Mouse (Mus musculus) thymus, adult 2 months (tissue): ENCODE results near the gene Lin7a. TPM values are rescaled to one million over a fixed set of nuclear protein-coding genes. Genes with fewer than 3 reads are reported as not detected.

Source experiments
- DNase-seq: peaks from one replicate; pipeline ENCODE4 v3.0.0; 2021
- H3K27ac ChIP-seq: fragments of 200-500 bp; 2 replicates; pipeline ENCODE4 v1.5.1; 2012; ENCODE audit warnings: low read length, control low read depth; ENCODE audit not compliant: control insufficient read depth, insufficient read depth
- H3K27me3 ChIP-seq: fragments of 200-500 bp; 2 replicates; pipeline ENCODE4 v1.6.1; 2012; ENCODE audit warnings: mild to moderate bottlenecking, low read length, moderate library complexity, mixed read lengths; ENCODE audit not compliant: control insufficient read depth, insufficient read depth
- H3K36me3 ChIP-seq: fragments of 200-500 bp; 2 replicates; pipeline ENCODE4 v1.6.1; 2012; ENCODE audit warnings: mild to moderate bottlenecking, low read length, moderate library complexity; ENCODE audit not compliant: control insufficient read depth, insufficient read depth
- H3K4me1 ChIP-seq: fragments of 200-500 bp; replicated peaks from 2 replicates; pipeline ENCODE4 v1.6.1; 2012; ENCODE audit warnings: low read length; ENCODE audit not compliant: control insufficient read depth, insufficient read depth
- H3K4me3 ChIP-seq: fragments of 200-500 bp; 2 replicates; pipeline ENCODE4 v1.5.1; 2012; ENCODE audit warnings: mild to moderate bottlenecking, low read length, control low read depth, moderate library complexity; ENCODE audit not compliant: control insufficient read depth, insufficient read depth
- CTCF ChIP-seq: fragments of 200-500 bp; IDR thresholded peaks from 2 replicates; pipeline ENCODE4 v1.5.1; 2012; ENCODE audit warnings: mild to moderate bottlenecking, control low read depth, low read length, moderate library complexity, borderline replicate concordance; ENCODE audit not compliant: control insufficient read depth, poor library complexity, insufficient read depth; ENCODE audit errors: extremely low read depth
- POLR2A ChIP-seq: fragments of 200-500 bp; IDR thresholded peaks from 2 replicates; pipeline ENCODE4 v1.6.1; 2012; ENCODE audit warnings: mild to moderate bottlenecking, low read length, control low read depth, moderate library complexity; ENCODE audit not compliant: control insufficient read depth, poor library complexity, insufficient read depth; ENCODE audit errors: extremely low read depth
- WGBS: fragments of 180-500 bp; shearing (Covaris S2); methylation state at CpG from one replicate; pipeline ENCODE4 v1.1.7; 2018; 5-methylcytosine and 5-hydroxymethylcytosine counted together
- polyA plus RNA-seq: library from polyadenylated mRNA; depleted of rRNA; stranded (reverse); fragments of >200 nt; gene quantifications from 2 replicates; pipeline ENCODE4 v1.2.3, GENCODE M21; 2012

Lin7a gene
- polyA plus RNA-seq, 1 experiment = not detected

- TF ChIP-seq POLR2A (no peak), CTCF (no peak)
- 84% methylated on average over 6 of the region's 6 CpGs for WGBS
Measured at GRCm38 (mm10) chr10:107351696-107352485, 80.4 kb downstream of the Lin7a start.

GRCm38 (mm10) chr10:107353483-107353882, 82.0 kb downstream of the Lin7a start:
- no peak for DNase-seq
- Histone ChIP-seq H3K27me3 (no peaks in the 10 kb centered on the region), H3K27ac (no peak overlapping the region), H3K36me3 (no peaks in the 10 kb centered on the region), H3K4me3 (no peak overlapping the region), H3K4me1 (no peaks in the 10 kb centered on the region)
- WGBS = 83% methylated on average over 3 of the region's 3 CpGs
- TF ChIP-seq CTCF = no peak
- no peak for TF ChIP-seq POLR2A

More at GRCm38 (mm10) chr10:107351696-107352485, 80.4 kb downstream of the Lin7a start:
- Histone ChIP-seq H3K27me3 (no peaks in the 10 kb centered on the region), H3K36me3 (no peaks in the 10 kb centered on the region), H3K4me1 (no peaks in the 10 kb centered on the region), H3K27ac (no peak overlapping the region), H3K4me3 (no peak overlapping the region)
- no peak for DNase-seq

- no peaks in the 10 kb centered on the region for H3K4me1 ChIP-seq
- H3K27me3 ChIP-seq = no peaks in the 10 kb centered on the region
- TF ChIP-seq CTCF = no peak
- no peaks in the 10 kb centered on the region for H3K36me3 ChIP-seq
- WGBS = 89% methylated on average over 6 of the region's 6 CpGs
- H3K27ac ChIP-seq = no peak overlapping the region
- H3K4me3 ChIP-seq = no peak overlapping the region
- no peak for DNase-seq
Measured at GRCm38 (mm10) chr10:107358443-107359040, 87.1 kb downstream of the Lin7a start.

GRCm38 (mm10) chr10:107359296-107359695, 87.8 kb downstream of the Lin7a start:
- no peaks in the 10 kb centered on the region for H3K36me3 ChIP-seq
- no peak overlapping the region for H3K4me3 ChIP-seq
- DNase-seq = no peak
- no peaks in the 10 kb centered on the region for H3K27me3 ChIP-seq
- H3K27ac ChIP-seq = no peak overlapping the region
- no peaks in the 10 kb centered on the region for H3K4me1 ChIP-seq
- no peak for TF ChIP-seq POLR2A
- TF ChIP-seq CTCF = no peak

- TF ChIP-seq POLR2A = no peak
- TF ChIP-seq CTCF = no peak
- no peak overlapping the region for H3K27ac ChIP-seq
- H3K4me3 ChIP-seq = no peak overlapping the region
- H3K36me3 ChIP-seq = no peaks in the 10 kb centered on the region
- no peak for DNase-seq
- WGBS = 65% methylated on average over 4 of the region's 4 CpGs
- no peaks in the 10 kb centered on the region for H3K27me3 ChIP-seq
- no peaks in the 10 kb centered on the region for H3K4me1 ChIP-seq
Measured at GRCm38 (mm10) chr10:107361546-107361945, 90.1 kb downstream of the Lin7a start.

- H3K36me3 ChIP-seq = no peaks in the 10 kb centered on the region
- TF ChIP-seq CTCF = no peak
- no peak for TF ChIP-seq POLR2A
- H3K4me1 ChIP-seq = no peaks in the 10 kb centered on the region
- WGBS = 85% methylated on average over 2 of the region's 2 CpGs
- no peaks in the 10 kb centered on the region for H3K27me3 ChIP-seq
- no peak overlapping the region for H3K4me3 ChIP-seq
- H3K27ac ChIP-seq = no peak overlapping the region
- DNase-seq = no peak
Measured at GRCm38 (mm10) chr10:107362026-107362425, 90.5 kb downstream of the Lin7a start.

GRCm38 (mm10) chr10:107363049-107363816, 91.7 kb downstream of the Lin7a start:
- Histone ChIP-seq H3K4me3 (no peak overlapping the region), H3K4me1 (no peaks in the 10 kb centered on the region), H3K27me3 (no peaks in the 10 kb centered on the region), H3K27ac (no peak overlapping the region), H3K36me3 (no peaks in the 10 kb centered on the region)
- WGBS = 88% methylated on average over 16 of the region's 16 CpGs
- no peak for DNase-seq
- no peak for TF ChIP-seq POLR2A
- no peak for TF ChIP-seq CTCF
